Mouse (Mus musculus) bone marrow, adult 2 months (tissue): ENCODE measurements around the gene Rnf43. TPM values are rescaled to one million over a fixed set of nuclear protein-coding genes. Genes with fewer than 3 reads are reported as not detected.
A peak's percentile ranks its signal among the peaks of the same experiment; 100 is the strongest.

ENCODE experiments used
- H3K27ac ChIP-seq: fragments of 200-500 bp; 2 replicates; pipeline ENCODE4 v1.5.1; 2012; ENCODE audit warnings: low read depth, mild to moderate bottlenecking, control low read depth, inconsistent platforms, low read length; ENCODE audit not compliant: control insufficient read depth, poor library complexity, insufficient read depth
- H3K4me1 ChIP-seq: fragments of 200-500 bp; 2 replicates; pipeline ENCODE4 v1.6.1; 2011; ENCODE audit warnings: low read length; ENCODE audit not compliant: control insufficient read depth, insufficient read depth
- H3K4me3 ChIP-seq: fragments of 200-500 bp; replicated peaks from 2 replicates; pipeline ENCODE3; 2011; ENCODE audit warnings: mild to moderate bottlenecking, low read depth, low read length, control low read depth; ENCODE audit not compliant: control insufficient read depth
- CTCF ChIP-seq: fragments of 200-500 bp; IDR thresholded peaks from 2 replicates; pipeline ENCODE4 v1.5.1; 2011; ENCODE audit warnings: low read length, control low read depth; ENCODE audit not compliant: control insufficient read depth, insufficient read depth
- POLR2A ChIP-seq: fragments of 200-500 bp; IDR thresholded peaks from 2 replicates; pipeline ENCODE4 v1.6.1; 2011; ENCODE audit warnings: low read depth, mild to moderate bottlenecking, control low read depth, low read length, borderline replicate concordance; ENCODE audit not compliant: control insufficient read depth
- WGBS: fragments of 180-500 bp; shearing (Covaris S2); methylation state at CpG from one replicate; pipeline ENCODE4 v1.1.7; 2018; 5-methylcytosine and 5-hydroxymethylcytosine counted together
- polyA plus RNA-seq: library from polyadenylated mRNA; stranded (reverse); fragments of >200 nt; gene quantifications from 2 replicates; pipeline ENCODE4 v1.2.4, GENCODE M21; 2011; ENCODE audit warnings: low replicate concordance; ENCODE audit not compliant: missing spikeins, insufficient read depth, insufficient read length

The Rnf43 gene
- polyA plus RNA-seq, 1 experiment: 3.9 TPM

GRCm38 (mm10) chr11:87758957-87759608 is 96.6 kb downstream of the Rnf43 start:
- 13% methylated on average over 4 of the region's 4 CpGs for WGBS
- no peak overlapping the region for H3K4me3 ChIP-seq
- H3K27ac ChIP-seq: no peak overlapping the region
- H3K4me1 ChIP-seq: peaks cover 6% of the 10 kb centered on the region
- TF ChIP-seq POLR2A (peak; percentile 55; the same call in 1 of the 2 replicates), CTCF (no peak)

DNA sequence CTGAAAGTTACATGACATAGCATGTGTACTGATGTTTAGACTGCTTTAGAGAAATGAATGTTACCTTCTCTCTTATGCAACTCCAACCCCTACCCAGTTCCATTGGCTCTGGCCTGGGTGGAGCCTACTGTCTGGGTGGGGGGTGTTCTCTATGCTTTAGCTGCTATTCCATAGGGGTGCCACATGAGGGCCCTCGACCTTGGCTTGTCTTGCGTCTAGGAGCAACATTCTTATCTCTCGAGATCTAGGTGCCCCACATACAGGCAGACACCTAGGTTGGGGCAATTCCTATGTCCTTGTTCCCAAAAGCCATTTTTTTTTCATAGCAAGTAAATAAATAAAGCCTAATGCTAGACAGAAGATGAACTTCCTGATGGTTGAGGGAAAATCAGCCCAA is 97.1 kb downstream of the Rnf43 start:
- WGBS: under 1% methylated on average over 3 of the region's 3 CpGs
- peaks cover 6% of the 10 kb centered on the region for H3K4me1 ChIP-seq
- no peak overlapping the region for H3K4me3 ChIP-seq
- TF ChIP-seq POLR2A (peak; percentile 27; the same call in 1 of the 2 replicates), CTCF (peak; percentile 58)
- H3K27ac ChIP-seq: no peak overlapping the region; the same call in 1 of the 2 replicates

DNA sequence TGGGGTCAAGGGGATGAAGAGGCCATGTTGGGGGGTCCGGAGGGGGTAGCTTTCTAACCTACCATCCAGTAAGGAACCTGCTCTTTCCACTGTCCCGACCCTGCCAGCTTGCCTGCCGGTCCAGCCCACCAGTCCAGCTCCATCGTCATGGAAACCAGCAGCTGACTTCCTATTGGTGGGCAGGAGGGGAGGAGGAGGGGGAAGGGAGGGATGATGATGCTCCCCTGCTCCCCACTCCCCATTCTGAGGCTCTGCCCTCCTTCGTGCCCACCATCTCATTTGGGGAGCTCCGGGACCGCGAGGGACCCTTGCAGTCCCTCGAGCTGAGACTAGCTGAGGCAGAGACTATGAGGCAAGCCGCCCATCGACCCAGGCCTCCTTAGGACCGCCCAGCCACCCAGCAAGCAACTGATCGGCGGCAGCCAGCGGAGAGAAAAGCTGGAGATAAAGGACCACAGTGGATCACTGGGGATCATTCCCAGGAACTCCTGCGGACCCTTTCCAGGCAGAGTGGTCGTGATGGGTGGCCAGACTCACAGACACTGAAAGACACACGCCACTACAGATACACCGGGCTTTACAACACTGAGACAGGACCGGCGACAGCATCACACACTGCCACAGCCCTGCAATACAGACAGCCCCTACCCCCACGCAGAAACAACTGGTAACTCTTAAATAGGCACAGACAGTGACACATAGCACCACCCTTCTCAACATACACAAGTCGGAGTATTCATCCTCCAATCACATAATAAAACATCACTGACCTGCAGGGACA is 98.0 kb downstream of the Rnf43 start, which contains the start of gene Tspoap1:
Tspoap1 (plus strand) TSS at position 241 of the 781 bp plus-strand sequence.
- peak within 1 kb of the TSS; percentile 1; the same call in 1 of the 2 replicates for H3K27ac ChIP-seq
- WGBS: 6% methylated on average over 23 of the region's 23 CpGs
- H3K4me3 ChIP-seq: no peak within 1 kb of the TSS
- peak; percentile 73; the same call in 1 of the 2 replicates for TF ChIP-seq POLR2A
- no peak for TF ChIP-seq CTCF
- peaks cover 4% of the 10 kb centered on the region for H3K4me1 ChIP-seq

GRCm38 (mm10) chr11:87761181-87761721 is 98.7 kb downstream of the Rnf43 start:
- WGBS: 52% methylated on average over 11 of the region's 11 CpGs
- Histone ChIP-seq H3K27ac (no peak overlapping the region), H3K4me3 (no peak overlapping the region), H3K4me1 (peaks cover 4% of the 10 kb centered on the region)
- TF ChIP-seq CTCF (no peak), POLR2A (no peak)

GRCm38 (mm10) chr11:87761806-87762701 is 99.5 kb downstream of the Rnf43 start:
- Histone ChIP-seq H3K4me3 (no peak overlapping the region), H3K4me1 (peaks cover 4% of the 10 kb centered on the region), H3K27ac (no peak overlapping the region)
- 61% methylated on average over 14 of the region's 14 CpGs for WGBS
- TF ChIP-seq POLR2A: no peak
- TF ChIP-seq CTCF: no peak

- no peak overlapping the region for H3K4me3 ChIP-seq
- WGBS: 62% methylated on average over 12 of the region's 12 CpGs
- TF ChIP-seq POLR2A (no peak), CTCF (no peak)
- peaks cover 4% of the 10 kb centered on the region for H3K4me1 ChIP-seq
- no peak overlapping the region for H3K27ac ChIP-seq
Measured at GRCm38 (mm10) chr11:87762702-87763385, 100.3 kb downstream of the Rnf43 start.

GRCm38 (mm10) chr11:87763511-87763987 is 101.0 kb downstream of the Rnf43 start:
- Histone ChIP-seq H3K4me3 (peak overlapping the region; percentile 50), H3K4me1 (peaks cover 4% of the 10 kb centered on the region), H3K27ac (no peak overlapping the region)
- TF ChIP-seq POLR2A (no peak; the same call in 1 of the 2 replicates), CTCF (no peak)
- 24% methylated on average over 17 of the region's 17 CpGs for WGBS
